Mouse (Mus musculus): ENCODE data around the gene Vmn1r107. TPM values are rescaled to one million over a fixed set of nuclear protein-coding genes. Genes with fewer than 3 reads are reported as not detected.

Vmn1r107 gene
- polyA plus RNA-seq (2015; fragmentation: Nextera tagmentation; extraction: Ambion mirVana) = not detected in 2 replicates

DNA sequence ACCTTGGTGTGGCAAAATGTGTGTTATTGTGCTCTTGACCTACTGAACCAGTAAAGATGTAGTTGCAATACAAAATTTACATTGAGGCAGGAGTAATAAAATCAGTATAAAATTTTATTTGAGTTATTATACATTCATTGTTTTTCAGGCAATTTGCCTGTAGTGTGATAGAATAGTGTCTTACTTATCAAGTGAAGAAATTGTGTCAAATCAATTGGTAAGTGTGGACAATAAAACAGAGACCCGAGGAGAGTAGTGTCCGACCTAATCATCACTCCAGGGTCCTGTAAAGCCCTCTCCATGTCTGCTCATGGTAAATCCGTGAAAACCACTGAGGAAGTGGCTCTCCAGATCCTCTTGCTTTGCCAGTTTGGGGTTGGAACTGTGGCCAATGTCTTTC is at the start of gene Vmn1r107:
Gene Vmn1r107 (plus strand): TSS at position 301 of the 400 bp plus-strand sequence.

DNA sequence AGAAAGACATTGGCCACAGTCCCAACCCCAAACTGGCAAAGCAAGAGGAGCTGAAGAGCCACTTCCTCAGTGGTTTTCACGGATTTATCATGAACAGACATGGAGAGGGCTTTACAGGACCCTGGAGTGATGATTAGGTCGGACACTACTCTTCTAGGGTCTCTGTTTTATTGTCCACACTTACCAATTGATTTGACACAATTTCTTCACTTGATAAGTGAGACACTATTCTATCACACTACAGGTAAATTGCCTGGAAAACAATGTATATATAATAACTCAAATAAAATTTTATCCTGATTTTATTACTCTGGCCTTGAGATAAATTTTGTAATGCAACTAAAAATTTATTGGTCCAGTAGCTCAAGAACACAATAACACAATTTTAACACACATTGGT is 34.4 kb downstream of the Vmn1r107 start, which contains the start of gene Vmn1r111:
Gene Vmn1r111 (minus strand): TSS at position 101 of the 400 bp plus-strand sequence.

Other genes starting within 250 kb of the Vmn1r107 start
- gene Vmn1r101, start 226.3 kb upstream of the Vmn1r107 start, polyA plus RNA-seq (2015; fragmentation: Nextera tagmentation; extraction: Ambion mirVana) = not detected in 2 replicates
- gene Gm10670, start 194.0 kb upstream of the Vmn1r107 start, polyA plus RNA-seq (2015; fragmentation: Nextera tagmentation; extraction: Ambion mirVana) = not detected in 2 replicates
- gene Vmn1r103, start 158.4 kb upstream of the Vmn1r107 start, polyA plus RNA-seq (2015; fragmentation: Nextera tagmentation; extraction: Ambion mirVana) = not detected in 2 replicates
- not detected in 2 replicates for gene Vmn1r104, start 135.1 kb upstream of the Vmn1r107 start, polyA plus RNA-seq (2015; fragmentation: Nextera tagmentation; extraction: Ambion mirVana)
- not detected in 2 replicates for gene Gm5726, start 123.2 kb upstream of the Vmn1r107 start, polyA plus RNA-seq (2015; fragmentation: Nextera tagmentation; extraction: Ambion mirVana)
- not detected in 2 replicates for gene Gm4141, start 92.7 kb upstream of the Vmn1r107 start, polyA plus RNA-seq (2015; fragmentation: Nextera tagmentation; extraction: Ambion mirVana)
- gene Gm4513, start 69.9 kb upstream of the Vmn1r107 start, polyA plus RNA-seq (2015; fragmentation: Nextera tagmentation; extraction: Ambion mirVana) = not detected in 2 replicates
- not detected in 2 replicates for gene Vmn1r111, start 34.3 kb downstream of the Vmn1r107 start, polyA plus RNA-seq (2015; fragmentation: Nextera tagmentation; extraction: Ambion mirVana)
- not detected in 2 replicates for gene Gm10668, start 61.7 kb downstream of the Vmn1r107 start, polyA plus RNA-seq (2015; fragmentation: Nextera tagmentation; extraction: Ambion mirVana)
- gene Vmn1r112, start 102.3 kb downstream of the Vmn1r107 start, polyA plus RNA-seq (2015; fragmentation: Nextera tagmentation; extraction: Ambion mirVana) = not detected in 2 replicates
- gene Vmn1r113, start 118.4 kb downstream of the Vmn1r107 start, polyA plus RNA-seq (2015; fragmentation: Nextera tagmentation; extraction: Ambion mirVana) = not detected in 2 replicates
- not detected in 2 replicates for gene Vmn1r114, start 143.3 kb downstream of the Vmn1r107 start, polyA plus RNA-seq (2015; fragmentation: Nextera tagmentation; extraction: Ambion mirVana)
- not detected in 2 replicates for gene Vmn1r115, start 176.1 kb downstream of the Vmn1r107 start, polyA plus RNA-seq (2015; fragmentation: Nextera tagmentation; extraction: Ambion mirVana)
- not detected in 2 replicates for gene Vmn1r116, start 203.3 kb downstream of the Vmn1r107 start, polyA plus RNA-seq (2015; fragmentation: Nextera tagmentation; extraction: Ambion mirVana)
- not detected in 2 replicates for gene Vmn1r117, start 215.2 kb downstream of the Vmn1r107 start, polyA plus RNA-seq (2015; fragmentation: Nextera tagmentation; extraction: Ambion mirVana)
- gene Vmn1r118, start 243.4 kb downstream of the Vmn1r107 start, polyA plus RNA-seq (2015; fragmentation: Nextera tagmentation; extraction: Ambion mirVana) = not detected in 2 replicates

Data from spleen, postnatal 0 days (tissue).